Mouse (Mus musculus) layer of hippocampus, adult 9-11 months (tissue): ENCODE measurements around the gene Naif1.
"Not testable (repeated sequence)": the region's sequence is repeated elsewhere in the genome, so short reads cannot be mapped to it uniquely, and the experiment has no call there.

Source experiments
- DNase-seq: peaks from one replicate; pipeline ENCODE4 v3.0.0; 2022

The Naif1 gene

GRCm38 (mm10) chr2:32459657-32460056, 9.4 kb downstream of the Naif1 start:
- no peak for DNase-seq

- DNase-seq, result no peak
These were observed 13.5 kb downstream of the Naif1 start for GRCm38 (mm10) chr2:32463773-32464172.

GRCm38 (mm10) chr2:32464212-32464891, 14.1 kb downstream of the Naif1 start:
- no peak for DNase-seq

- no peak for DNase-seq
These were observed 20.9 kb downstream of the Naif1 start for GRCm38 (mm10) chr2:32471001-32471680.

GRCm38 (mm10) chr2:32471681-32472061, 21.4 kb downstream of the Naif1 start:
- no peak for DNase-seq

- DNase-seq, result not testable (repeated sequence)
These were observed 25.1 kb downstream of the Naif1 start for GRCm38 (mm10) chr2:32475361-32475760.

- DNase-seq, result no peak
These were observed 32.1 kb downstream of the Naif1 start for GRCm38 (mm10) chr2:32482351-32482750.

- DNase-seq, result no peak
These were observed 33.1 kb downstream of the Naif1 start for GRCm38 (mm10) chr2:32483179-32483875.

- no peak for DNase-seq
These were observed 34.7 kb downstream of the Naif1 start for GRCm38 (mm10) chr2:32484933-32485332.

- DNase-seq, result no peak
These were observed 35.5 kb downstream of the Naif1 start for GRCm38 (mm10) chr2:32485751-32486150.

- DNase-seq, result no peak
These were observed 35.9 kb downstream of the Naif1 start for GRCm38 (mm10) chr2:32486155-32486554.

GRCm38 (mm10) chr2:32487124-32487623, 36.9 kb downstream of the Naif1 start:
- peak; percentile 91 for DNase-seq

- peak; percentile 82 for DNase-seq
These were observed 38.4 kb downstream of the Naif1 start for GRCm38 (mm10) chr2:32488679-32489078.

- not testable (repeated sequence) for DNase-seq
These were observed 40.5 kb downstream of the Naif1 start for GRCm38 (mm10) chr2:32490730-32491129.

- DNase-seq, result no peak
These were observed 42.4 kb downstream of the Naif1 start for GRCm38 (mm10) chr2:32492661-32493060.

GRCm38 (mm10) chr2:32493301-32493701, 43.0 kb downstream of the Naif1 start:
- no peak for DNase-seq

- no peak for DNase-seq
These were observed 44.3 kb downstream of the Naif1 start for GRCm38 (mm10) chr2:32494522-32494921.

GRCm38 (mm10) chr2:32495185-32495726, 45.0 kb downstream of the Naif1 start:
- no peak for DNase-seq

GRCm38 (mm10) chr2:32496190-32496589, 45.9 kb downstream of the Naif1 start:
- no peak for DNase-seq

GRCm38 (mm10) chr2:32499365-32499764, 49.1 kb downstream of the Naif1 start:
- DNase-seq, result no peak

- DNase-seq, result no peak
These were observed 50.2 kb downstream of the Naif1 start for GRCm38 (mm10) chr2:32500461-32500860.

GRCm38 (mm10) chr2:32501754-32502324, 51.6 kb downstream of the Naif1 start:
- DNase-seq, result no peak

GRCm38 (mm10) chr2:32502843-32503242, 52.6 kb downstream of the Naif1 start:
- no peak for DNase-seq
